Mouse (Mus musculus): ENCODE measurements around the gene Usp12. TPM values are rescaled to one million over a fixed set of nuclear protein-coding genes. Genes with fewer than 3 reads are reported as not detected.

The Usp12 gene
- 3.8 TPM for polyA plus RNA-seq (2017; shearing (Covaris generic))

DNA sequence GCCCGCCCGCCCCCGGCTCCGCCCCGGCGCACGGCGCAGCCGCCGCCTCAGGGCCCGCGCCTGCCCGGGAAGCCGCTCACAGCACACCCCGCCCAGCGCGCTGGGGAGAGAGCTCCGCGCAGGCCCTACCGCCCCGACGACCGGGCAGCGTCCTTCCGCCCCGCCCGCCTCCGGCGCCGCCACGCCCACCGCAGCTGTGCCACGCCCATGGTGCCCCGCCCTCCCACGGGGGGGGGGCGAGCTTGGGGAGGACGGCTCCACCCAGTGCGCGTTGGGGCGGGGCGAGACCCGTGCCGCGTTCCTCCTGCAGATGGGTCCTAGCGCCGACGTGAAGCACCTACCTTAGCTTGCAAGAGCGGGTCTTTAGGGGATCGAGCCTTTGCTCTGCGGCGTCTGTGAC lies at the start of gene Usp12:
Gene Usp12 (minus strand): TSS at position 154 of the 400 bp plus-strand sequence.

DNA sequence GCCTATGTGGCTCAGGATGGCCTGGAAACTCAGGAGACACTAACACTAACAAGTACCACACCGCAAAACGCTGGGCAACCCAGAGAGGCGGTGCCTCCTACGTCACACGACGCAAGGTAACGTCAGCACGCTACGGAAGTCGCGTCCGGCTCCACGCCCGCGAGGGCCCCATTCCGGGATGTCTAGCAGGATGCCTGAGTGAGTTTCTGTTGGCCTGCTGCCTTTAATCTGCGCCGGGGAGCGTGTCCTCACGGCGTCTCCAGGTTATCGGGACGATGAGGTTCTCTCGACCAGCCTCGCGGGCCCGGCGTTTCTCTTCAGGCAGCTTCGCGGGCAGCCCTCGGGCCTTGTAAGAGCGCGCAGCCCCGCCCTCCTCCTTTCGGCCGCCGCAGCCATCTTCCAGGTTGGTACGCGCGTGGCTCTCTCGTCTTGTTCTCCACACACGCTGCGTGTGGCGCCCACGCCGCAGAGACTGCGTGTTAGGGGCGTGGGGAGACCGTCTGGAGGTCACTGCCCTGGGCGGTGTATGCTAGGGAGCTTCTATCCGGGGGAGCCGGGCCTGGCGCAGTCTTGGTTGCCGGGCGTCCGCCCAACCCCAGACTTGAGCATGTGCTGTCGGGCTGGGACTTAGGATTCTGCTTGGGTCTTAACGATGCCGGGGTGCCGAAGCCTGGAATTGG lies 38.1 kb upstream of the Usp12 start, which contains the start of gene Rpl21:
Gene Rpl21 (plus strand): TSS at position 122 of the 680 bp plus-strand sequence.

Other genes with a start within 250 kb of the Usp12 start
- not detected for gene Gm3415, start 238.9 kb downstream of the Usp12 start, polyA plus RNA-seq (2017; shearing (Covaris generic))
- not detected for gene Gpr12, start 209.8 kb downstream of the Usp12 start, polyA plus RNA-seq (2017; shearing (Covaris generic))
- gene Rpl21, start 37.9 kb upstream of the Usp12 start, polyA plus RNA-seq (2017; shearing (Covaris generic)), result 541 TPM
- gene Rasl11a, start 50.1 kb upstream of the Usp12 start, polyA plus RNA-seq (2017; shearing (Covaris generic)), result 4.2 TPM
- 24.0 TPM for gene Gtf3a, start 153.7 kb upstream of the Usp12 start, polyA plus RNA-seq (2017; shearing (Covaris generic))
- 43.9 TPM for gene Mtif3, start 168.8 kb upstream of the Usp12 start, polyA plus RNA-seq (2017; shearing (Covaris generic))